Mouse (Mus musculus) spleen, adult 2 months (tissue): ENCODE results near the gene Kcnj14. TPM values are rescaled to one million over a fixed set of nuclear protein-coding genes. Genes with fewer than 3 reads are reported as not detected.

Experiments used
- DNase-seq, 2 experiments: peaks; one replicate each; pipeline versions ENCODE4 v3.0.0 to v3.0.0-alpha.2; 2012 to 2021; ENCODE audit warnings: low spot score in 2 of 2, low read depth in 1 of 2
- H3K27ac ChIP-seq: fragments of 200-500 bp; 2 replicates; pipeline ENCODE4 v1.5.1; 2012; ENCODE audit warnings: low read length, inconsistent platforms; ENCODE audit not compliant: insufficient read depth
- H3K27me3 ChIP-seq: fragments of 200-500 bp; 2 replicates; pipeline ENCODE4 v1.6.1; 2012; ENCODE audit warnings: mild to moderate bottlenecking, moderate library complexity, low read length, inconsistent platforms; ENCODE audit not compliant: control insufficient read depth, insufficient read depth
- H3K36me3 ChIP-seq: fragments of 200-500 bp; 2 replicates; pipeline ENCODE4 v1.6.1; 2012; ENCODE audit warnings: mild to moderate bottlenecking, low read length, inconsistent platforms; ENCODE audit not compliant: control insufficient read depth, insufficient read depth
- H3K4me1 ChIP-seq: fragments of 200-500 bp; 2 replicates; pipeline ENCODE4 v1.6.1; 2011; ENCODE audit warnings: inconsistent platforms; ENCODE audit not compliant: control insufficient read depth, insufficient read depth, insufficient read length
- H3K4me3 ChIP-seq: fragments of 200-500 bp; 2 replicates; pipeline ENCODE4 v1.5.1; 2011; ENCODE audit warnings: mild to moderate bottlenecking, inconsistent platforms; ENCODE audit not compliant: insufficient read depth, insufficient read length; ENCODE audit errors: extremely low read depth
- CTCF ChIP-seq: fragments of 200-500 bp; IDR thresholded peaks from 2 replicates; pipeline ENCODE4 v1.5.1; 2011; ENCODE audit warnings: mild to moderate bottlenecking, inconsistent platforms; ENCODE audit not compliant: insufficient read depth, insufficient read length, insufficient replicate concordance; ENCODE audit errors: extremely low read depth
- POLR2A ChIP-seq: fragments of 200-500 bp; IDR thresholded peaks from 2 replicates; pipeline ENCODE4 v1.6.1; 2011; ENCODE audit warnings: low read depth, low read length, inconsistent platforms
- WGBS: fragments of 180-500 bp; shearing (Covaris S2); methylation state at CpG from one replicate; pipeline ENCODE4 v1.1.7; 2018; 5-methylcytosine and 5-hydroxymethylcytosine counted together
- polyA plus RNA-seq: library from polyadenylated mRNA; depleted of rRNA; stranded (reverse); fragments of >200 nt; gene quantifications from 2 replicates; pipeline ENCODE4 v1.2.3, GENCODE M21; 2012; rRNA removed

The Kcnj14 gene
- polyA plus RNA-seq, 1 experiment, result not detected

GRCm38 (mm10) chr7:45767500-45767899, 57.1 kb downstream of the Kcnj14 start:
- TF ChIP-seq CTCF (no peak), POLR2A (no peak)
- Histone ChIP-seq H3K36me3 (no peaks in the 10 kb centered on the region), H3K27me3 (no peaks in the 10 kb centered on the region), H3K27ac (no peak overlapping the region), H3K4me3 (no peak overlapping the region), H3K4me1 (no peaks in the 10 kb centered on the region)
- 96% methylated on average over 6 of the region's 6 CpGs for WGBS
- no peak for DNase-seq

DNA sequence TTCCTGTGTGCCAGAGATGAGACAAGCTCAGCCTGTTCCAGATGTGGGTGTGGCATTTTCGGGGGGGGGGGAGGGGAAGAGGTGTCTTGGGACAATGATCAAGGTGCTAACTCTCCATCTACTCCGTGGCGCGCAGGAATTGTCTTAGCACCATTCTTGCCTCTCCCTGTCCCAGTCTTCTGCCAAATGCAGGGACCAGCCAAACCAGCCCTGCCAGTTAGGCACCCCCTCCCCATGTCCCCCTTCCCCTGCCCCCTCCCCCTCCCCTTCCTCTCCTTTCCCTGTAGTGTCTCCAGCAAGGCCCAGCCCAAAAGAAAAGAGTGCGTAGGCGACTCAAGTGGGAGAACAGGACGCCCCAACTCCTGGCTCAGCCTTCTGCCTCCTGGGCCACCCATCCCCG, 57.8 kb downstream of the Kcnj14 start:
- H3K27ac ChIP-seq, result no peak overlapping the region
- no peaks in the 10 kb centered on the region for H3K4me1 ChIP-seq
- no peak overlapping the region for H3K4me3 ChIP-seq
- 83% methylated on average over 8 of the region's 8 CpGs for WGBS
- TF ChIP-seq POLR2A (no peak), CTCF (no peak)
- H3K27me3 ChIP-seq, result no peaks in the 10 kb centered on the region
- no peaks in the 10 kb centered on the region for H3K36me3 ChIP-seq
- no peak for DNase-seq

Other genes starting within 250 kb of the Kcnj14 start
- gene Fgf21, start 209.3 kb downstream of the Kcnj14 start, polyA plus RNA-seq, result 0.90 and 2.8 TPM in 2 replicates
- 0.71 and 1.1 TPM in 2 replicates for gene Fut1, start 207.5 kb downstream of the Kcnj14 start, polyA plus RNA-seq
- gene Izumo1, start 203.0 kb downstream of the Kcnj14 start, polyA plus RNA-seq, result 0.46 and 0.63 TPM in 2 replicates
- gene Rasip1, start 197.3 kb downstream of the Kcnj14 start, polyA plus RNA-seq, result 18.8 and 20.1 TPM in 2 replicates
- 2.5 and 2.7 TPM in 2 replicates for gene Mamstr, start 184.8 kb downstream of the Kcnj14 start, polyA plus RNA-seq
- gene Fut2, start 158.4 kb downstream of the Kcnj14 start, polyA plus RNA-seq, result 0.04 TPM in 1 of 2 replicates, not detected in the other
- gene Ntn5, start 140.8 kb downstream of the Kcnj14 start, polyA plus RNA-seq, result 2.2 and 5.1 TPM in 2 replicates
- gene Sec1, start 130.4 kb downstream of the Kcnj14 start, polyA plus RNA-seq, result 0.68 and 1.5 TPM in 2 replicates
- gene Car11, start 124.9 kb downstream of the Kcnj14 start, polyA plus RNA-seq, result 2.4 and 4.6 TPM in 2 replicates
- 20.0 and 30.1 TPM in 2 replicates for gene Dbp, start 119.7 kb downstream of the Kcnj14 start, polyA plus RNA-seq
- 1,792 and 2,504 TPM in 2 replicates for gene Rpl18, start 109.3 kb downstream of the Kcnj14 start, polyA plus RNA-seq
- gene Sphk2, start 106.8 kb downstream of the Kcnj14 start, polyA plus RNA-seq, result 41.0 and 56.3 TPM in 2 replicates
- gene Fam83e, start 103.6 kb downstream of the Kcnj14 start, polyA plus RNA-seq, result 0.09 and 0.26 TPM in 2 replicates
- not detected in 2 replicates for gene Spaca4, start 99.0 kb downstream of the Kcnj14 start, polyA plus RNA-seq
- gene Lmtk3, start 41.0 kb downstream of the Kcnj14 start, polyA plus RNA-seq, result 3.6 and 3.7 TPM in 2 replicates
- gene Sult2b1, start 40.1 kb downstream of the Kcnj14 start, polyA plus RNA-seq, result 0.49 and 0.76 TPM in 2 replicates
- gene Cyth2, start 10.2 kb downstream of the Kcnj14 start, polyA plus RNA-seq, result 21.6 and 21.7 TPM in 2 replicates
- gene Grwd1, start 6.2 kb upstream of the Kcnj14 start, polyA plus RNA-seq, result 15.2 and 17.1 TPM in 2 replicates
- 78.7 and 92.6 TPM in 2 replicates for gene Kdelr1, start 48.0 kb upstream of the Kcnj14 start, polyA plus RNA-seq
- gene Grin2d, start 53.6 kb upstream of the Kcnj14 start, polyA plus RNA-seq, result 0.68 and 1.2 TPM in 2 replicates
- 0.28 and 0.56 TPM in 2 replicates for gene Syngr4, start 71.9 kb upstream of the Kcnj14 start, polyA plus RNA-seq
- gene Tmem143, start 72.2 kb upstream of the Kcnj14 start, polyA plus RNA-seq, result 16.6 and 24.5 TPM in 2 replicates
- 245 and 301 TPM in 2 replicates for gene Emp3, start 96.6 kb upstream of the Kcnj14 start, polyA plus RNA-seq
- gene Ccdc114, start 99.3 kb upstream of the Kcnj14 start, polyA plus RNA-seq, result 1.7 TPM in 2 replicates
- 0.05 and 0.08 TPM in 2 replicates for gene Abcc6, start 205.5 kb upstream of the Kcnj14 start, polyA plus RNA-seq
- 21.1 and 22.5 TPM in 2 replicates for gene Nomo1, start 208.9 kb upstream of the Kcnj14 start, polyA plus RNA-seq